Mouse (Mus musculus) cerebellum, adult 18-20 months (tissue): Measurements from ENCODE around the gene 9530068E07Rik.
"Not testable (repeated sequence)": the region's sequence is repeated elsewhere in the genome, so short reads cannot be mapped to it uniquely, and the experiment has no call there.

Source experiments
- DNase-seq, 2 experiments: peaks; one replicate each; pipeline ENCODE4 v3.0.0; 2021

9530068E07Rik gene

GRCm38 (mm10) chr11:52395940-52396596, at the start of gene 9530068E07Rik:
9530068E07Rik (plus strand) TSS chr11:52396428.
- peak; percentile 94 to 96 for DNase-seq

- DNase-seq = no peak
Observed at GRCm38 (mm10) chr11:52346635-52347005, 49.6 kb upstream of the 9530068E07Rik start.

GRCm38 (mm10) chr11:52348156-52348555, 48.1 kb upstream of the 9530068E07Rik start:
- no peak for DNase-seq

- DNase-seq = no peak
Observed at GRCm38 (mm10) chr11:52348724-52349123, 47.5 kb upstream of the 9530068E07Rik start.

- no peak for DNase-seq
Observed at GRCm38 (mm10) chr11:52350924-52351323, 45.3 kb upstream of the 9530068E07Rik start.

- no peak for DNase-seq
Observed at GRCm38 (mm10) chr11:52352271-52352670, 44.0 kb upstream of the 9530068E07Rik start.

GRCm38 (mm10) chr11:52354644-52355043, 41.6 kb upstream of the 9530068E07Rik start:
- no peak for DNase-seq

- no peak for DNase-seq
Observed at GRCm38 (mm10) chr11:52355601-52356000, 40.6 kb upstream of the 9530068E07Rik start.

GRCm38 (mm10) chr11:52357091-52357490, 39.1 kb upstream of the 9530068E07Rik start:
- DNase-seq = not testable (repeated sequence)

- no peak for DNase-seq
Observed at GRCm38 (mm10) chr11:52358520-52358919, 37.7 kb upstream of the 9530068E07Rik start.

GRCm38 (mm10) chr11:52359686-52360470, 36.4 kb upstream of the 9530068E07Rik start:
- DNase-seq = peak in 1 of 2 experiments; percentile 59

- peak; percentile 89 to 92 for DNase-seq
Observed at GRCm38 (mm10) chr11:52360471-52361277, 35.6 kb upstream of the 9530068E07Rik start, which contains the start of gene Vdac1. Vdac1 (plus strand) TSS chr11:52360860.

- DNase-seq = peak; percentile 33 to 60
Observed at GRCm38 (mm10) chr11:52361287-52361921, 34.8 kb upstream of the 9530068E07Rik start.

GRCm38 (mm10) chr11:52364376-52364775, 31.9 kb upstream of the 9530068E07Rik start:
- DNase-seq = no peak

GRCm38 (mm10) chr11:52365143-52365542, 31.1 kb upstream of the 9530068E07Rik start:
- no peak for DNase-seq

GRCm38 (mm10) chr11:52366358-52366757, 29.9 kb upstream of the 9530068E07Rik start:
- DNase-seq = no peak

- DNase-seq = no peak
Observed at GRCm38 (mm10) chr11:52368176-52368985, 27.8 kb upstream of the 9530068E07Rik start.

- DNase-seq = no peak
Observed at GRCm38 (mm10) chr11:52369252-52370134, 26.7 kb upstream of the 9530068E07Rik start.

GRCm38 (mm10) chr11:52370135-52370452, 26.1 kb upstream of the 9530068E07Rik start:
- DNase-seq = no peak

- DNase-seq = peak; percentile 63 to 74
Observed at GRCm38 (mm10) chr11:52370538-52370937, 25.7 kb upstream of the 9530068E07Rik start.

- DNase-seq = no peak
Observed at GRCm38 (mm10) chr11:52373841-52374240, 22.4 kb upstream of the 9530068E07Rik start.
